Mouse (Mus musculus): ENCODE results near the gene Haus8. TPM values are rescaled to one million over a fixed set of nuclear protein-coding genes. Genes with fewer than 3 reads are reported as not detected.

Haus8 gene
- 24.5 and 24.8 TPM in 2 replicates for polyA plus RNA-seq (2012; rRNA removed)

DNA sequence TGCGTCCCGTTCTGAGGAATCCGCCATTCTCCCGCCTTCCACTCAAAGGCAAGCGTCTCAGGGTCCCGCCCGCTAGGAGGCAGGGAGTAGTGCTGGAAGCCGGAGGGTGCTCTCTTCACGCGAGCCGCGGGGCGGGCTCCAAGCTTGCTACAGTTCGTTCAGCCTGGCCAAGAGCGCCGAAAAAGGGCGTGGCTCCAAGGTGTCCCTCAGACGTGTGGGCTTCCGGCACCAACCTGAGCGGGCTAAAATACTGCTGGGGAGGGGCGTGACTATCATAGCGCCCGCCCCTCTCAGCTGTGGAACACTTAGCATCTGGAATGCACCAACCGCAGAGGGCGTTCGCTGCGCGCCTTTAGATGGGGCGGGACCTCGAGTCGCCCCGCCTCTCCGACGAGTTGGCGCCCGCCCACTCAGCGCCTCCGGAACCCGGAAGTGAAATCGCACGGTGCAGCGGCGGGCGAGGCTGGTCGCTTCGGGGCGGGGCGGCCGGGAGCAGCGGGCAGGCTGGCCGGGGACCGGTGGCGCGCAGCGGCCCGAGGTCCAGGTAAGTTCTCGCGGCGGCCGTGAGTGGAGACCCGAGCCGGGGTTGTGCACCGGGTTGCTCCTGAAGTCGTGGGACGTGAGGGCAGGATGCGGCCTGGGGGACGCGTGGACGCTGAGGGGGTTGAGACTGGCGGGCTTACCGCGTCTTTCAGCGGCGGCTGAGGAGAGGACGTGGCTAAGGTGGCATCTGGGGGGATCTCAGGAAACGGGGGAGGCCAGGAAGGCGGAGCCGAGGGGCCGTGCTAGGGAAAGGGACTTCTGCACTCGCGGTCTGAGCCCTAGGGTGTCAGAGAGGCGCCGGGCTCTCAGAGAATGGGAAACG lies at the start of gene Haus8, which contains the start of gene Myo9b:
Gene Haus8 (minus strand): TSS at position 649 of the 865 bp plus-strand sequence.
Gene Myo9b (plus strand): TSS at position 429 of the 865 bp plus-strand sequence.

Other genes with a start within 250 kb of the Haus8 start
- gene Myo9b, start 220 bp downstream of the Haus8 start, polyA plus RNA-seq (2012; rRNA removed) = 5.3 and 6.7 TPM in 2 replicates
- gene Use1, start 93.9 kb upstream of the Haus8 start, polyA plus RNA-seq (2012; rRNA removed) = 53.8 and 56.8 TPM in 2 replicates
- 3.0 and 3.1 TPM in 2 replicates for gene Ocel1, start 98.4 kb upstream of the Haus8 start, polyA plus RNA-seq (2012; rRNA removed)
- gene Nr2f6, start 109.0 kb upstream of the Haus8 start, polyA plus RNA-seq (2012; rRNA removed) = 15.0 and 18.0 TPM in 2 replicates
- 3.0 and 3.2 TPM in 2 replicates for gene Ushbp1, start 122.9 kb upstream of the Haus8 start, polyA plus RNA-seq (2012; rRNA removed)
- gene Babam1, start 123.9 kb upstream of the Haus8 start, polyA plus RNA-seq (2012; rRNA removed) = 51.3 and 56.2 TPM in 2 replicates
- 45.6 and 52.2 TPM in 2 replicates for gene Ankle1, start 133.1 kb upstream of the Haus8 start, polyA plus RNA-seq (2012; rRNA removed)
- gene Abhd8, start 190.7 kb upstream of the Haus8 start, polyA plus RNA-seq (2012; rRNA removed) = 6.4 and 6.5 TPM in 2 replicates
- 39.4 and 44.7 TPM in 2 replicates for gene Mrpl34, start 192.0 kb upstream of the Haus8 start, polyA plus RNA-seq (2012; rRNA removed)
- 21.8 and 25.0 TPM in 2 replicates for gene Dda1, start 196.3 kb upstream of the Haus8 start, polyA plus RNA-seq (2012; rRNA removed)
- 1.3 and 1.8 TPM in 2 replicates for gene Ano8, start 213.0 kb upstream of the Haus8 start, polyA plus RNA-seq (2012; rRNA removed)
- gene Gtpbp3, start 215.2 kb upstream of the Haus8 start, polyA plus RNA-seq (2012; rRNA removed) = 8.4 and 8.9 TPM in 2 replicates
- gene Plvap, start 238.8 kb upstream of the Haus8 start, polyA plus RNA-seq (2012; rRNA removed) = 15.8 TPM in 2 replicates

Measured in liver, embryonic 14 days (tissue).